Mouse (Mus musculus): Measurements from ENCODE around the gene Zbtb20.

The Zbtb20 gene

DNA sequence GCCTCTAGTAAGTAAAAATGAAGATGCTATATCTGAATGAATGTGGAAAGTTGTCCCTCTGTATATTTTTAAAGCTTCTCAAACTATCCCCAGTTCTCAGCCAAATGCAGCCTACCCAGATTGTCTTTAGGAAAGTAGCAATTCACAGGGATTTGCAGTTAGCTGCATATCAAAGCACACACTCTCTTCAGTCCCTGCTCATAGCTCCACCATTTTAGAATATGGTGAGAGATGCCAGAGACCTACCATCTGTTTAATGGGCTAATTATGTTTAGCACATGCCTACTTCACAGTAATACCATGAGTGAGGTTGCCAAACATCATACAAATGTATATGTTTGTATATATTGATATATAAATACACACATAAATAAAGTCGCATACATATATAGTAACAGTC lies 676.8 kb downstream of the Zbtb20 start:
- in situ Hi-C loops (cut with MboI, MseI) = no loop called here

DNA sequence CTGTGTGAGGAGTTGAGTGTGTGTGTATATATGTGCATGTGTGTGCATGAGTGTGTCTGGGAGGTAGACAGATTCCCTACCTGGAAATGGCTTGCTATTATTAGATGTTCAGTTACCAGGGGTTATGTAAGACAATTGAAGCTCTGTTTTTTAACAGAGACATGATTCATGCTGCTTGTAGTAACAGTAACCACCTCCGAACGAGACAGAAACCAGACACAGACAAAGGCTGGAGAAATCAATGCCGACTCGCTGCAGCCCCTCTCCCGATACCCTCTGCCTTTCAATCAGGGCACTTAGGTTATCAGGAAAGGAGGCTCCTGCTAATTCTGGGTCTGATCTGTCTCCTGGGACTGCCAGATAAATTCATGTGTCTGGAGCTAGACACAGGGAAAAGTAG lies 681.7 kb downstream of the Zbtb20 start:
- in situ Hi-C loops (cut with MboI, MseI) = no loop called here

DNA sequence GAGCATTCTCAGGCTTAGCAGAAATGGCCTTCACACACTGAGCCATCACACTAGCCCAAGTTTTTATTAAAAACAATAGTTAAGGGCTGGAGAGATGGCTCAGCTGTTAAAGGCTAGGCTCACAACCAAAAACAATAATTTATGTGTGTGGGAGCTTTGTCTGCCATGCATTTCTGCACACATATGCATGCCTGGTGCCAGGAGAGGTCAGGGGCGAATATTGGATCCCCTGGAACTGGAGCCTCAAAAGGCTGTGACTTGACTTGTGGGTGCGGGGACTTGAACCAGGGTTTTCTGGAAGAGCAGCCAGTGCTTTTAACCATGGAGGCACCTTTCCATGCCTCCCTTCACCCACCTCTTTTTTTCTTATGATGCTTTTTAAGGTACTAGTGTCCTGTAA lies 685.6 kb downstream of the Zbtb20 start:
- in situ Hi-C loops (cut with MboI, MseI) = no loop called here

DNA sequence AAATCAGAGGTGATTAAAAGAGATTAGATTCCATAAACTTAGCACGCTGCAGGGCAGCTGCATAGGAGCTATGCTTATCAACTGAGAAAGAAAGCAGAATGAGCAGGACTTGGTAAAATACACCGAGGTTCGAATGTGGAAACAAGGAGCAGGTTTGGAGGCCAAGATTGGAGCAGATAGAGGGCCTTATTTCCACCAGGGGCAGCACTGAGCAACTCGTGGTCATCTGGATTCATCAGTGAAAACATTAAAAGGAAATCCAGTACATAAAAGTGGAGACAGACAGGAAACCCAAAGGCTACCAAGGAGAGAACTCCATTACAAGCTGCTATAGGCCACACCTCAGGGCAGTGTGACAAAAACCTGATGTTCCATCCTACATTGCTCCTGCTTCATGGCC lies 686.3 kb downstream of the Zbtb20 start:
- in situ Hi-C loops (cut with MboI, MseI) = no loop called here

DNA sequence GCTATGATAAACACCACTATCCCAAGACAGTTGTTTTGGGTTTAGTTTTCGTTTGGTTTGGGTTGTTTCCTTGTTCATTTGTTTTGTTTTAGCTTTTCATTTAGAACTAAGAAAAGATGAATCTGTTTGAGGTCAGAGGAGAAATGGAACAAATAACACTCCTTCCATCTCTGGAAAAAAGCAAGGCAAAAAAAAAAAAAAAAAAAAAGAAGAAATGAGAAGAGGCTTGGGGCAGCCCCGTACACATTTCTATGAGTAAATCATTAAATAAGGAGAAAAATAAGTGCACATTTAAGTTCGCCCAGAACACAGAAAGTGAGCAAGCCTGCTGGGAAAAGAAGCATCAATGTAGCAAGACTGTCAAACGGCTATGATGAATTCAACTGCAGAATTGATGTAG lies 690.2 kb downstream of the Zbtb20 start:
- in situ Hi-C loops (cut with MboI, MseI) = no loop called here

DNA sequence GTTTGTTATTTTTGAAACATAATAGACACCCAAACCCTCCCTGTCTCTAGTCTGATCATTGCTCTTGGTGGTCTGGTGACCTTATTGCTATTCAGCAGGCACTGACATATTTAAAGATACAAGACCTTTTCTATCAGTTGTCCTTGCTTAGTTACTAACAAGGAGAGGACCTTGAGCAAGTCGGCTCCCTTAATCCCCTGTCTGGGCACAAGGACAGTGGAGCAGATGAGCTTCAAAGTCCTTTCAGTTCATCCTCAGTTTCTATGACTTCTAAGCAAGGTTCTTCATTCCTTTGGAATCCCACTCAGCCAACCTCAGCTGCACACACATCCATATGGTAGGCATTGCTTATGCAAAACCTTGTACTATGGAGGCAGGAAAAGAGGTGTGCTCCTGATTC lies 690.8 kb downstream of the Zbtb20 start:
- in situ Hi-C loops (cut with MboI, MseI) = no loop called here

DNA sequence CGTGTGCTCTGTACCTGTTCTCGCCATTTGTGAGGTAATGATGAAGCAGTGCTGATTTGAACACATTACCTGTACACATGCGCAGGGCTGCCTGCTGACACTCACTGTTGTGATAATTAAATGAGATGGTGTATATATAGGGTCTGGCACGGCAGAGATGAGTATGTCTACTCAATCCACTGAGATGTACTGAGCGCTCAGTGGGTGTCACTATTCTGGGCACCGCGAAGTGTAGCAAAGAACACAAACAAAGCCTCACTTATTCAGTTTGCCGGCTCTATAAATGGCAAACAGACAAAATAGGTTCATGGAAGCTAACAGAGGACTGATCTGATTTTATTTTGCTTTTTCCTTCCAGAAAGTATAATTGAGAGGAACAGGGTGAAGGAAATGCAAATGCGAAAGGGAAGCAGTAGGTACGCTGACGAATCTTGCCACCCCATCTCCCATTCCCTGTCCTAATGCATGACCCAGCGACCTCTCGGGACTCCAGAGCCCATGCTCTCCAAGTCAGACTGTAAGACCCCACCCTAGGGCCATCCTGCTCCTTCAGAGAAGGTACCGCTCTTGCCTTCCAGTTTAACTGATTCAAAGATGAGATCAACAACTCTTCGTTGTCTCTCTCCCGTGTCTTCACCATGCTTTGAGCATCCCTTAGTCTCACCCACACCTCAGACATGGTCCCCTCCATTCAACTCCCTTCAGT lies 695.8 kb downstream of the Zbtb20 start:
- in situ Hi-C loops (cut with MboI, MseI) = no loop called here

DNA sequence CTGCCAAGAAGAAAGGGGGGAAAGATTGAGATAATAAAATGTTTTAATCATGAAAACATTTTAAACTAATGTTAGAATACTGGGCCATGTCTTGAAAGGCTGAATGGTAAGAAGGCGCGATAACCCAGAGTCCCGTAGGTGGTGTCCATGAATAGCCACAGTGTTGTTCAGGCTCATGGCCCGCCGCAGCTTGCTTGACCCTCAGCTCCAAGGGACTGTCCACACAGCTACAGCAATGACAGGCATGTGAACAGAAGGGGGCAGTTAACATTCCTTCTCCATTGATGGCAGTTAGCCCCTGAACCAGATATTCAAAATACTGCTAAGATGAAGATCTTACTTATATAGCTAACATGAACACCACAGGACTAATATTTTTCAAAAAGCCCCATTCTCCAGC lies 696.5 kb downstream of the Zbtb20 start:
- in situ Hi-C loops (cut with MboI, MseI) = no loop called here

DNA sequence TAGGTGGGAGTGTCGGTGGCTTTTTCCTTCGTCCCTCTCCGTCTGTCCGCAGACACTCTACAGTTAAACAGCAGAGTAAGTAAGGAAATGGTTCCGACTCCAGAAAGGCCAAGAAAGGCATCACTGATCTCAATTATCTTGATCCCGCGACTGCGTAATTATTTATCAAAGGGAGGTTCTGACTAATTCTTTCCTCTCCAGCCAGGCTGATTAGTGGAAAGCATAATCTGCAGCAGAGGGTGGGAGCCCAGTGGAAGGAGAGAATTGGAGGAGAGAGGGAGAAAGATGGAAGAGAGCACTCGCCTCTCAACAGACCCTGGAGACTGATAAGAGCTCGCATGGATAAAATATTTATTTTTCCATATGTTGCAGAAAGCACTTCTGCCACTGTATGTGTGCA lies 697.1 kb downstream of the Zbtb20 start:
- in situ Hi-C loops (cut with MboI, MseI) = no loop called here

DNA sequence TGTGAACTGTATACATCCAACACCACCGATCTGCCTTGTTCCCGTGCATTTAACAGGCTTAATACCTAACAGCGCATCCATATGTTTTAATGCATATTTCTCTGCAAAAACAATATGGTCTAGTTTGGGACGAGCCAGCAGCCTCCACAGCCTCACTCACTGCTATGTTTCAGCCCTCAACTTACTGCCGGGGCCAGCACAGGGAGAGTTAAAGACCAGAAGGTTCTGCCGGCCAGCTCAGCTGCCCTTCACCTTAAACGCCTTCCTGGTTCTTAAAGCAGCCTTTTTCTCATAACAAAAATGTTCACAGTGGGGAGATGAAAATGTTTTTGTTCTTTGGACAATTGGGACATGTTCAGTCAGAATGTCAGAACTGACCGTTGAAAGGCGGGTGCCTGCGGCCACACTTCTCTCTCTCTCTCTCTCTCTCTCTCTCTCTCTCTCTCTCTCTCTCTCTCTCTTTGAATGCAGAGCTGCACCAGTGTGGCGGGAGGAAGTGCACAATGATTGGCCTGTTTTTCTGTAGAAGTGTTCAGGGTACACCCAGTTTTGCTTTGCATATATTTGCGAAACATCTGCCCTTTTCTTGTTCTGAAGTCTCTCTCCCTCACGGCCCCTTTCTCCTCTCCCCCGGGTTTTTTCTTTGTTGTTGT lies 697.6 kb downstream of the Zbtb20 start:
- in situ Hi-C loops (cut with MboI, MseI) = no loop called here

DNA sequence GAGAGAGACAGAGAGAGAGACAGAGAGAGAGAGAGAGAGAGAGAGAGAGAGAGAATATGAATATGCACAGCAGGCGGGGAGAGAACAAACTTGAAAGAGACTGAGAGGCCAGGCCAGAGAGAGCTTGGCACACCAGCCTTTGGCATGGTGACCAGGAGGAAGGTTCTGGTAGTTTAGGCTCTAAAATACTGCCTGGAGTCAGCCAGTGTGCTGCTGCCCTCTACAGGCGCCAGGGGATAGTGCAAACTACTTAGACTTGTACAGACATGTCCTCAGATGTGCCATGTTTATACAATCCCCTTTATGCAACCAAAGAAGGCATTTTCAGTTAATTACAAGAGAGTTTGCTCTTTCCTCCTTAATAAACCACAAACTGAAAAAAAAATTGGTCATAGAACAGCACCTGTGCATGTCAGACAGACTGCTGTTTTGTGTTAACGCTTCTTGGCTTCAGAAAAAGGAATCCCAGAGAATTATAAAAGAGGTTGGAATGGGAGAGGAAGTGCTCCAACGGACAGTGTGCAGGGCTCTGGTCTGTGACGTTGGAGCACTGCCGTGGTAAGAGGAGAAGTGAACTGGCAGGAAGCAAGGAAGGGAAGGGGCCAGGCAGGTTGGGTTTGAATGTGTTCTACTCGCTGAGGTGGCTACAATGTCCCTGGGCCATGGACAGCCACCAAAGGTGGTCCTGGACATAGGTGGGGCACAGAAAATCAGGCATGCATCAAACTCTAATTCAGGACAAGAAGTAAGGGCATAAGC lies 698.5 kb downstream of the Zbtb20 start:
- in situ Hi-C loops (cut with MboI, MseI) = no loop called here

DNA sequence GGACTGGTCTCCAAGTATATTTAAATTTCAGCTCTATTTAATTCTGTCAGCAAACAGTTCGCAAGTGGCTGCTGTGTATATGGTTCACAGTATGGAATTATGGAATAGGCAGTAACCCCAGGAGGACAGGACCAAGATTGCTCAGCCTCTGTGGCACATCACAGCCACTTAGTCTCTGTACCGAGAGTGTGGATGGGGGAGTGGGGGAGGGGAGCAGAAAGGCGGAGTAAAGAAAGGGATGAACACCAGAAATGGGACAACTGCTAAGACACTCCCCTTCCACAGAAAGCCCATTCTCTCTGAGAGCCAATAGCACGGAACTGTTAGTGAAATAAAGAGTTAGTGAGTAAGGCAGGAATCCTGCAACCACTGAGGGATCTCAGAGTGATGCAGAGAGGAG lies 699.4 kb downstream of the Zbtb20 start:
- in situ Hi-C loops (cut with MboI, MseI) = no loop called here

DNA sequence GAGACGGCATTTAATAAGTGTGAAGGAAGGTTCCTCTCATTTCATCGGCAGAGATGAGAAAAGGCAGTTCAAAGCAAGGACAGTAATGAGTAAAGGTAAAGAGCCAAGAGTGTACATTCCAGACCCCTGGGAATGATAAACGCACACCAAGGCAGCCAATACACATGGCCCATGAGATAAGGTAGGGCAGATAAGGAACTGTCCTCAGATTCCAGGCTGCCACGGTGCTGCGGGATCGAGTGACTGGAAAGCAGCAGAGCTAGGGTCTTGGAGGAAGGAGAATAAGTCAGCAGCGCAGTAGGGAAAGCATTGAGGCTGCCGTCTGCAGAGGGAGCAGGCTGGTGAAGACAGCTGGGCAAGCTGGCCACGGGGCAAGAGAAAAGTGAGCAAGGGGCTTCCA lies 699.8 kb downstream of the Zbtb20 start:
- in situ Hi-C loops (cut with MboI, MseI) = no loop called here

DNA sequence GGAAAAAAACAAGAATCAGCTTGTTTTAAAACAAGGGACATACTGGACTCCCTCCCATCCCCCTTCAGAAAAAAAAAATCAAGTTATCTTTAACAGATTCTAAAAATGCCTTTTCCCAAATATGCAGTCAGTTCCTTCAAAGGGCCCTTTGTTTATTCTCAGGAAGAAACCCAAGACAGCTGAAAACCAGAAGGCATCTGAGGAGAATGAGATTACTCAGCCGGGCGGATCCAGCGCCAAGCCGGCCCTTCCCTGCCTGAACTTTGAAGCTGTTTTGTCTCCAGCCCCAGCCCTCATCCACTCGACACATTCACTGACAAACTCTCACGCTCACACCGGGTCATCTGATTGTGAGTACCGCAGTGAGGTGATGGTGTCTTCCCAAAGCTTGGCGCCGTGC lies 701.7 kb downstream of the Zbtb20 start:
- in situ Hi-C loops (cut with MboI, MseI) = no loop called here

DNA sequence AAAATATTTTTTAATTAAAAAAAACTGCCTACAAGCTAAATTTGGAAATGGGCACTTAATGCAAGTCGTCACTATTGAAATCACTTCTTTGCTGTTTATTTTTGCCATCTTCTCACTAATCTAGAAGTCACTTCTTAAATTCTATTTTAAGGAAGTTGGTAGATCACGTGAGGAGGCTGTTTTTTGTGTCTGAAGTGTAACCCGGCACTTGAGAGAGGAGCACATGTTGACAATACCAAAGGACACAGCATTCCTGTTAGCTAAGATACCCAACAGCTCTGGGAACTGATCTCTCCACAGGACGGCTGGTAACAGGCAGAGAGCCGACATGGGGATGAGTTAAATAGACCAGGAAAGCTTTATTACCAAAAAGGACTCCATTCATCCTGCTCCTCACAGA lies 702.7 kb downstream of the Zbtb20 start:
- in situ Hi-C loops (cut with MboI, MseI) = no loop called here

DNA sequence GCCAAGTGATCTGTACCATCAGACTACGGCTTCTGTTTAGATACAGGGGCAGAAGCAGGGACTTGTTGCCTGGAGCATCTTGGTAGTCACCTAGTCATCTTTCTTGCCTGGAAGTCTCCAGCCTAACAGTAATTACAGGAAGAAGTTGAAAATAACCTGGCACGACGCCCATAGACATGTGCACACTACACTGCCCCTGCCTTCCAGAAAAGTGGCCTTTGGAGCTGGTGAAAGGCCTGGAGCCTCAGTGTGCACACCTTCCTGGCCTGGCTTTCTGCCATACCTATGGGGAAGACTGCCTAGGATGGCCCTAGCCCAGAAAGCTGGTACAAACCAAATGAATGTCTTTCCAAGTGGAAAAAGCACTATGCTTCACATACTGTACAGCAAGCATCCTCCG lies 703.4 kb downstream of the Zbtb20 start:
- in situ Hi-C loops (cut with MboI, MseI) = no loop called here

DNA sequence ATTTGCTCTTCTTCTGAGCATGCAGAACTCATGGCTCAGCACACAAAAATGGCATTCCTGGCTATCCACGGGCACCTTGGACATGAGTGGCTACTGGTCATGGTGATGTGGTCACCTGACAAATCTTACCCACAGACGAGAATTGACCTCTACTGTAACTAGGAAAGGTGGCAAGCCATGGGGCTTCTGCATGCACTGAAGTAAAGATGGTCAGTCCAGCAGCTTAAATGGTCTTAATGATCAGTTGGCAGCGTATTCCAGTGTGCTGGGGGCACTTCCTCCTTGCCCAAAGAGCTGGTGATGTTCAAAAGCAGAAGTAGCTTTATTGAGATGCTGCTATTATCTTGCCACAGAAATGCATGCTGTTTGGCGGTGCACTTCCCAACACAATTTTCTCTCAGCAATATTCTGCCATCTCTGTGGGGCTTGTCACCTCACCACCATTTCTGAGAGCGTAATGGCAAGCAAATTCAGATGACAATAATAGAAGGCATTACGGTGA lies 704.7 kb downstream of the Zbtb20 start:
- in situ Hi-C loops (cut with MboI, MseI) = no loop called here

DNA sequence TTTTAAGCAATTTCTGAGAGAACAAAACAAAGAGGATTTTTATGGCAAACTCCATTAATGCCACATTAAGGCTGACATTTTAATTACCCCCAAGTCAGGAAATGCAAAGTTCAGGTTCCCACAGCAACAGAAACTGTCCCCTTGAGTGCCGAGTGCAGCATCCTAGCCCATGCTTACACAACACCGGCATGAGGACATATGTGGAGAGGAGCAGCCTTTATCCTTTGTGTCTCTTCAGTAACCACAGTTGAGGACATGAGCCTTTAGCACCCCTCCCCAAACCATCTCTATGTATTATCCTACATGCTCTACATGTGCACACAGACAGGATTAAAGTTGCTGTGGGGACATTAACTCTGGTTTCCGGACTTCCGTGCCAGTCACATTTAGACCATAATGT lies 705.9 kb downstream of the Zbtb20 start:
- in situ Hi-C loops (cut with MboI, MseI) = no loop called here

DNA sequence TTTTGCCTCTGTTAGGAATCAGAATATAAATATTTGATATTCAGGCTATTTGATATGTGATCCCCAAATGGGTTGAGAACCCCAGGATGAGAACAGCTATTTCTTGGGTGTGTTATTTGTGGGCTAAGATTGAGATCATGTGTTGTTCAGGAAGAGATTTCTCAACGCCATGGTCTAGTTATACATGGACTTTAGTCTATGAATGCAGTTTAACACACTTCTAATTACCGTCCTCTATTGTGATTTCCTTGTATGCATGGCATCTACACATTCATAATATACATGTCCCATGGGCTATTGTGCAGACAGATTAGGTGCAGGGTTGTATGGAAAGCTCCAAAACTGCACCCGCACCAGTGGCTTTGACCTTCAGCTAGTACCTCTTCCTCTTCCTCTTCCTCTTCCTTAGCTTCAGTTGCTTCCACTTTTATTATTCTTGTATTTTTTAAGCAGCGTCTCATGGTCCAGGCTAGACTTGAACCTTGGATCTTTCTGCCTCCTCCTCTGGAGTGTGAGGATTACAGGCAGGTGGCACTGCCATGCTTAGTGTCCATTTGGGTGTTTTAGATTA lies 711.3 kb downstream of the Zbtb20 start:
- in situ Hi-C loops (cut with MboI, MseI) = no loop called here

DNA sequence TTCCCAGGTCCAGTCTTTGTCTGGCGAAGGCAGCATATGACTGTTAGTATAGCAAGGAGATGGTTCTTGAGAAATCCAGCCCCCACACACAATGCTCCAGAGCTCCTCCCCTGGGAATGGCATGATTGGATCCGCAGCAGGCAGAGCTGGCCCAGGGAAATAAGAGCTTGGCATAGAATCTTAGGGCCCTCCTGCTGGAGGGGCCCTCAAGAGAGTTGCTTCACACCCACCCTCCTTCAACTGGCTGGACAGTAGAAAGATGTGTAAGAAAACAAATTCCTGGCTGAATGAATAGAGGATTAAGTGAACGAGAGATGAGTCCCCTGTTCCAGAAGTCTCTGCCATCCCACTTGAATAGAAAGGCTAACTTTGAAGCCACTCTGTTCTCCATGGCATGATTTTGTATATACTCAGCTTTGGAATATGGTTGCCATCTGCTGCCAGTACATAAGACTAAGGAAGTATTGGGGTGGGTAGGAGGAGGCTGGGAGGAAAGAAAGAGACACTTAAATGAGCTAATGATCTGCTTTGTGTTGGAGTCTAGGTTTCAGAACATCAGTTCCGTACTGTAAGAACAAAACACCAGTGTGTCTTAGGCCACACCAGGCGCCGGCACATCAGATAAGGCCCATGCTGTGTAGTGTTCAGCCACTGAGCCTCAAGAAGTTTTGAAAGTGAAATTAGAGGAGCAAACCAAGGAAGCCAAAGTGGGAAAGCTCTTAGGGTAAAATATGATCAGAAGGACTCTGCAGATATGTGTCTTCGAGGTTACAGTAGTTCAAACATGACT lies 715.2 kb downstream of the Zbtb20 start:
- in situ Hi-C loops (cut with MboI, MseI) = no loop called here

DNA sequence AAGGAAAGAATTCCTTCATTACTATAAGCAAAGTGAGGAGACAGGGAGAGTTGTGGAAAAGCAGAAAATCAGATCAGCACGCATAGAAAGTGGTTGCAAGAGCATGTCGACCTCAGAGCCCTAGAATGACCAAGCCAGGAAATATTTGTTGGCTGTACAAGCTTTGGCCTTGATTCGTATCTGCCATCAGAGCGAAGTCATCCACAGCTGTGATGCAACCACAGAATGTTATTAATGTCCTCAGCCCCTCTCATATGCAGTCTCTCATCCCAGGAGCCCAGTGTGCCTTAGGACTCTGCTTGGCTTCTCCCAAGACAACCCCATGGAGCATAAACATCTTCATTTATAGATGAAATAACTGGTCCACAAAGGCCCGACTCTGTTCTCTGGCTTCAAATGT lies 716.4 kb downstream of the Zbtb20 start:
- in situ Hi-C loops (cut with MboI, MseI) = no loop called here

DNA sequence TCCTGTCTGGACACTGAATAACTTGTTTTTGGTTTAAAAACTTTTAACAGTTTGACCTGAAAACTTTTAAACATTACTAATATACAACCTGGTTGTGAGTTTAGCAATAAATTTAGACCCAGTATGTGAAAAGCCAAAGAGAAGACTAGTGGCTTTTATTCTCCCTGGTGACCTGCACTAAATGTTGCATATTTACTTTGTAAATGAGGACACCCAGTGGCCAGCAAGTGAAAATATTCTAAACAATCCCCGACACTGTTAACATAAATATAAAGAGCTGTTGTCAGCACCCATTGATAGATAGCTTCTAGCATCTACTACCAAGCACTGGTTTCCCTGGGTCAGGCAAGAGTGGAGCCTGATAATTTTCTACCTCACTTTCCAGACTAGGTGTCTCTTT lies 717.1 kb downstream of the Zbtb20 start:
- in situ Hi-C loops (cut with MboI, MseI) = no loop called here
